Mouse (Mus musculus) bone marrow, adult 2 months (tissue): Measurements from ENCODE around the gene Mcrip1.

ENCODE experiments used
- CTCF ChIP-seq: fragments of 200-500 bp; IDR thresholded peaks from 2 replicates; pipeline ENCODE4 v1.5.1; 2011; ENCODE audit warnings: low read length, control low read depth; ENCODE audit not compliant: control insufficient read depth, insufficient read depth
- POLR2A ChIP-seq: fragments of 200-500 bp; IDR thresholded peaks from 2 replicates; pipeline ENCODE4 v1.6.1; 2011; ENCODE audit warnings: low read depth, mild to moderate bottlenecking, control low read depth, low read length, borderline replicate concordance; ENCODE audit not compliant: control insufficient read depth

- no peak for TF ChIP-seq CTCF
- no peak for TF ChIP-seq POLR2A
These were observed 50.6 kb downstream of the Mcrip1 start for GRCm38 (mm10) chr11:120498891-120499290.
